Mouse (Mus musculus) CH12.LX (cell line): ENCODE measurements around the gene Rybp. TPM values are rescaled to one million over a fixed set of nuclear protein-coding genes. Genes with fewer than 3 reads are reported as not detected.

Source experiments
- DNase-seq: peaks from one replicate; pipeline ENCODE4 v3.0.0-alpha.2; 2013; ENCODE audit errors: extremely low read depth
- H3K27ac ChIP-seq: 2 replicates; pipeline ENCODE4 v1.5.1; 2012; ENCODE audit warnings: low read depth, mild to moderate bottlenecking, control low read depth, moderate library complexity; ENCODE audit not compliant: insufficient read depth
- H3K27me3 ChIP-seq: replicated peaks from 2 replicates; pipeline ENCODE3; 2012; ENCODE audit warnings: inconsistent platforms
- H3K36me3 ChIP-seq, 2 experiments: replicated peaks in 1 of 2; 2 replicates each; pipeline versions ENCODE3 to v1.6.1; 2012; ENCODE audit warnings: inconsistent platforms in 1 of 2, low read length in 1 of 2, mild to moderate bottlenecking in 1 of 2, mixed read lengths in 1 of 2, moderate library complexity in 1 of 2; ENCODE audit not compliant: control insufficient read depth in 1 of 2, insufficient read depth in 1 of 2
- H3K4me1 ChIP-seq, 2 experiments: 2 replicates each; pipeline ENCODE4 v1.6.1; 2012; ENCODE audit warnings: inconsistent platforms in 1 of 2, moderate library complexity in 1 of 2; ENCODE audit not compliant: insufficient read depth in 2 of 2, control insufficient read depth in 1 of 2
- H3K4me2 ChIP-seq: 2 replicates; pipeline ENCODE4 v1.6.1; 2012; ENCODE audit warnings: low read depth, mild to moderate bottlenecking, control low read depth; ENCODE audit not compliant: poor library complexity, insufficient read depth, severe bottlenecking
- H3K4me3 ChIP-seq, 3 experiments: fragments of 150-350 bp in 1 of 3; sonication (generic) in 1 of 3; replicated peaks in 1 of 3; 2 replicates each; pipeline versions ENCODE3 to v1.5.1; 2011 to 2012; ENCODE audit warnings: low read depth in 2 of 3, low read length in 2 of 3, mild to moderate bottlenecking in 2 of 3, moderate library complexity in 2 of 3, control low read depth in 1 of 3, improper control_type of control experiment in 1 of 3, inconsistent platforms in 1 of 3, mixed read lengths in 1 of 3; ENCODE audit not compliant: poor library complexity in 1 of 3
- H3K79me2 ChIP-seq: replicated peaks from 2 replicates; pipeline ENCODE4 v1.6.1; 2012; ENCODE audit warnings: mild to moderate bottlenecking, moderate library complexity; ENCODE audit not compliant: control insufficient read depth, poor library complexity, insufficient read depth, severe bottlenecking; ENCODE audit errors: extremely low read depth
- H3K9ac ChIP-seq: 2 replicates; pipeline ENCODE4 v1.6.1; 2012; ENCODE audit warnings: low read depth, mild to moderate bottlenecking, control low read depth, moderate library complexity; ENCODE audit not compliant: insufficient read depth
- H3K9me3 ChIP-seq: replicated peaks from 2 replicates; pipeline ENCODE3; 2012; ENCODE audit warnings: low read length, inconsistent platforms, mixed read lengths
- CHD1 ChIP-seq: IDR thresholded peaks from 2 replicates; pipeline ENCODE4 v1.6.1; 2012; ENCODE audit warnings: low read depth, low read length, improper control_type of control experiment, inconsistent platforms
- CHD2 ChIP-seq: IDR thresholded peaks from 2 replicates; pipeline ENCODE4 v1.6.1; 2011; ENCODE audit warnings: low read length, improper control_type of control experiment
- ELF1 ChIP-seq: IDR thresholded peaks from 2 replicates; pipeline ENCODE4 v1.6.1; 2014; ENCODE audit warnings: low read depth, mild to moderate bottlenecking, inconsistent platforms, low read length, improper control_type of control experiment
- EP300 ChIP-seq: IDR thresholded peaks from 2 replicates; pipeline ENCODE4 v1.6.1; 2011; ENCODE audit warnings: low read length, improper control_type of control experiment
- ETS1 ChIP-seq: conservative IDR thresholded peaks from 2 replicates; pipeline ENCODE4 v1.6.1; 2012; ENCODE audit warnings: low read depth, mild to moderate bottlenecking, inconsistent platforms, low read length, improper control_type of control experiment, moderate library complexity
- HCFC1 ChIP-seq: IDR thresholded peaks from 2 replicates; pipeline ENCODE4 v1.6.1; 2012; ENCODE audit warnings: low read depth, mild to moderate bottlenecking, inconsistent platforms, low read length, improper control_type of control experiment
- JUN ChIP-seq: IDR thresholded peaks from 2 replicates; pipeline ENCODE4 v1.6.1; 2011; ENCODE audit warnings: low read depth, mild to moderate bottlenecking, low read length, improper control_type of control experiment, moderate library complexity; ENCODE audit not compliant: insufficient read depth
- JUND ChIP-seq: conservative IDR thresholded peaks from 2 replicates; pipeline ENCODE4 v1.6.1; 2011; ENCODE audit warnings: low read depth, low read length, improper control_type of control experiment
- MAX ChIP-seq: IDR thresholded peaks from 2 replicates; pipeline ENCODE4 v1.6.1; 2011; ENCODE audit warnings: low read length, improper control_type of control experiment
- NELFE ChIP-seq: IDR thresholded peaks from 2 replicates; pipeline ENCODE4 v1.6.1; 2011; ENCODE audit warnings: low read depth, low read length, improper control_type of control experiment
- PAX5 ChIP-seq: IDR thresholded peaks from 2 replicates; pipeline ENCODE4 v1.6.1; 2012; ENCODE audit warnings: low read length, inconsistent platforms, mixed read lengths
- RAD21 ChIP-seq: IDR thresholded peaks from 2 replicates; pipeline ENCODE4 v1.6.1; 2011; ENCODE audit warnings: low read depth, mild to moderate bottlenecking, low read length, improper control_type of control experiment, moderate library complexity
- SIN3A ChIP-seq: IDR thresholded peaks from 2 replicates; pipeline ENCODE4 v1.6.1; 2012; ENCODE audit warnings: low read length, improper control_type of control experiment, inconsistent platforms
- TBP ChIP-seq: conservative IDR thresholded peaks from 2 replicates; pipeline ENCODE4 v1.6.1; 2011; ENCODE audit warnings: low read depth, low read length, improper control_type of control experiment
- TCF12 ChIP-seq: IDR thresholded peaks from 2 replicates; pipeline ENCODE4 v1.6.1; 2014; ENCODE audit warnings: low read depth, mild to moderate bottlenecking, inconsistent platforms, low read length, improper control_type of control experiment
- USF1 ChIP-seq: IDR thresholded peaks from 2 replicates; pipeline ENCODE4 v1.6.1; 2014; ENCODE audit warnings: low read depth, mild to moderate bottlenecking, inconsistent platforms, low read length, improper control_type of control experiment
- ZC3H11A ChIP-seq: IDR thresholded peaks from 2 replicates; pipeline ENCODE4 v1.6.1; 2012; ENCODE audit warnings: low read depth, mild to moderate bottlenecking, inconsistent platforms, low read length, improper control_type of control experiment
- ZKSCAN1 ChIP-seq: IDR thresholded peaks from 2 replicates; pipeline ENCODE4 v1.6.1; 2012; ENCODE audit warnings: low read depth, inconsistent platforms, low read length, improper control_type of control experiment, borderline replicate concordance
- ZNF384 ChIP-seq: IDR thresholded peaks from 2 replicates; pipeline ENCODE4 v1.6.1; 2012; ENCODE audit warnings: low read depth, low read length, improper control_type of control experiment, inconsistent platforms
- dilution Hi-C: fragments of 300-500 bp; cut with MboI; formaldehyde crosslinking; loops from 2 replicates; pipeline ENCODE4 v1.14.3; 2020; ENCODE audit warnings: low sequenced_read_pairs; ENCODE audit not compliant: extremely low pct_unique_long_range_greater_than_20kb, extremely low pct_ligation_motif_present
- in situ Hi-C: fragments of 300-500 bp; cut with MboI; formaldehyde crosslinking; loops from 3 replicates; pipeline ENCODE4 v1.14.3; 2019; ENCODE audit warnings: low sequenced_read_pairs, low pct_ligation_motif_present, low pct_unique_long_range_greater_than_20kb, mixed read lengths
- polyA plus RNA-seq: library from polyadenylated mRNA; unstranded; fragments of >175 nt; gene quantifications from 2 replicates; pipeline ENCODE4 v1.2.1, GENCODE M21; 2012; ENCODE audit warnings: low read depth; ENCODE audit not compliant: insufficient read length
- total RNA-seq, 2 experiments: library from RNA; depleted of rRNA; stranded (reverse); fragments of 300-350 nt in 1 of 2; fragments of >200 nt in 1 of 2; gene quantifications; 2 replicates each; pipeline ENCODE4 v1.2.3; 2012 to 2014

Gene Rybp
- total and polyA plus RNA-seq, 3 experiments: 9.1 to 27.4 (median 23.6) TPM

DNA sequence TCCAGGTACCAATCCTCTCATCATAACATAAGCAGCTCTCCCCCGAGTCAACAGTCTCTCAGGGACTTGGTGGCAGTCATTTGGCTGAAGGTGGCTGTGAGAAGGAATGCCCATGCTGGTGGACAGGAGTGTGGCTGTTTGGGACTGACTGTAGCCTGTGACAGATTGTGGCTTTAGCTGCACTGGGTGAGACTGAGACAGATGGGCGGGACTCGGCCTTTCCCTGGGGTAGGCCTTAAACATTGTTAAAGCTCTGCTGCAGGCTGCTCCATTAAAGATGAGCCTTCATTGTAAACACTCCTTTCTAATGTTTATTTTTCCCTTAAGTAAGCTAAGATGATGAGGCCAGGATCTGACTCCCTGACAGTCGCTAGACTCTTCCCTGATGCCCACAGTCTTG, 42.3 kb upstream of the Rybp start:
- H3K27ac ChIP-seq: no peak overlapping the region
- dilution Hi-C loops: no loop called here
- in situ Hi-C loops: no loop called here

DNA sequence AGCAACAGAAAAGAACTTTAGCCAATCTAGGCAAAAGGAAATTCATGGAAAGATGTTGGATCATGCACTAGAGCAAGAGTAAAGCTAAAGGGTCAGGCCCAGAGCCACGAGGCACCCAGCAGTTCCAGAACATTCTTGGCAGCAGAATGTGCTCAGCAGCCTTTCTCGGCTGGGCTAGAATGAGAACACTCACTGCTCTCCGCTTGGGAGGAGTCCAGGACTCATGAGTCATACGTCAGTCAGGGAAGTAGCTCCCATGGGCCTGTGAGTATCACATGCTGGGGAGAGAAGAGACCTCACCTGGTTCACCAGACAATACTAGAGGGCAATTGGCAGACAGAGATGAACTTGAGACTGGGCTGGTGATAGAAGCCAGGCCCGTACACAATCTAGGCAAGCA, 39.8 kb upstream of the Rybp start:
- H3K9me3 ChIP-seq: no peaks in the 10 kb centered on the region
- TF ChIP-seq TCF12 (no peak), MAX (no peak), ZKSCAN1 (no peak), EP300 (no peak), HCFC1 (no peak), ZC3H11A (no peak), PAX5 (no peak), NELFE (no peak), CHD2 (no peak), ELF1 (no peak), ETS1 (no peak), SIN3A (no peak), ZNF384 (no peak), JUN (no peak)
- no peaks in the 10 kb centered on the region for H3K79me2 ChIP-seq
- no peak overlapping the region for H3K27ac ChIP-seq
- no peaks in the 10 kb centered on the region for H3K36me3 ChIP-seq
- no peak overlapping the region for H3K4me2 ChIP-seq
- no peaks in the 10 kb centered on the region for H3K4me1 ChIP-seq
- DNase-seq: no peak
- dilution Hi-C loops: no loop called here
- H3K4me3 ChIP-seq: no peak overlapping the region
- in situ Hi-C loops: no loop called here
- H3K9ac ChIP-seq: no peak overlapping the region
- peaks cover 6% of the 10 kb centered on the region for H3K27me3 ChIP-seq

More for the DNA sequence above, 42.3 kb upstream of the Rybp start:
- Histone ChIP-seq H3K79me2 (no peaks in the 10 kb centered on the region), H3K36me3 (no peaks in the 10 kb centered on the region), H3K4me1 (peaks cover 0 to 14% of the 10 kb centered on the region in 2 experiments; a peak in 2 of 4 replicates), H3K9me3 (no peaks in the 10 kb centered on the region), H3K27me3 (no peaks in the 10 kb centered on the region), H3K4me2 (no peak overlapping the region), H3K4me3 (no peak overlapping the region), H3K9ac (no peak overlapping the region)
- DNase-seq: no peak
- TF ChIP-seq CHD2 (no peak), SIN3A (no peak), TCF12 (no peak), USF1 (no peak), JUND (no peak), RAD21 (no peak), CHD1 (no peak), PAX5 (no peak), ZKSCAN1 (no peak), TBP (no peak), JUN (no peak)
